Mouse (Mus musculus) embryonic fibroblast, embryonic 13.5 days (primary cell): Measurements from ENCODE around the gene Arhgap19. TPM values are rescaled to one million over a fixed set of nuclear protein-coding genes. Genes with fewer than 3 reads are reported as not detected.
A peak's percentile ranks its signal among the peaks of the same experiment; 100 is the strongest.

Source experiments
- H3K27ac ChIP-seq: 2 replicates; pipeline ENCODE4 v1.5.1; 2012; ENCODE audit warnings: low read length, control low read depth, inconsistent platforms; ENCODE audit not compliant: insufficient read depth
- H3K4me1 ChIP-seq: 2 replicates; pipeline ENCODE4 v1.6.1; 2011; ENCODE audit warnings: low read length; ENCODE audit not compliant: control insufficient read depth, insufficient read depth
- H3K4me3 ChIP-seq: 2 replicates; pipeline ENCODE4 v1.5.1; 2011; ENCODE audit warnings: mild to moderate bottlenecking, control low read depth, low read length; ENCODE audit not compliant: insufficient read depth
- CTCF ChIP-seq: IDR thresholded peaks from 2 replicates; pipeline ENCODE4 v1.5.1; 2011; ENCODE audit warnings: mild to moderate bottlenecking, control low read depth, low read length, moderate library complexity, borderline replicate concordance; ENCODE audit not compliant: insufficient read depth
- POLR2A ChIP-seq: IDR thresholded peaks from 2 replicates; pipeline ENCODE4 v1.6.1; 2011; ENCODE audit warnings: low read depth, mild to moderate bottlenecking, control low read depth, low read length, moderate library complexity
- polyA plus RNA-seq: library from polyadenylated mRNA; stranded (reverse); fragments of >200 nt; gene quantifications from 2 replicates; pipeline ENCODE4 v1.2.4, GENCODE M21; 2011; ENCODE audit warnings: low read depth; ENCODE audit not compliant: missing spikeins, insufficient read length

Arhgap19 gene
- polyA plus RNA-seq, 1 experiment: 10.4 TPM

GRCm38 (mm10) chr19:41832501-41833201 is 30.8 kb upstream of the Arhgap19 start:
- no peak overlapping the region for H3K27ac ChIP-seq
- H3K4me1 ChIP-seq: no peaks in the 10 kb centered on the region
- H3K4me3 ChIP-seq: no peak overlapping the region
- TF ChIP-seq POLR2A (no peak), CTCF (no peak)

- TF ChIP-seq CTCF (no peak), POLR2A (no peak)
- no peaks in the 10 kb centered on the region for H3K4me1 ChIP-seq
- H3K27ac ChIP-seq: no peak overlapping the region
- H3K4me3 ChIP-seq: no peak overlapping the region
Observed at GRCm38 (mm10) chr19:41831718-41832391, 30.0 kb upstream of the Arhgap19 start.

- Histone ChIP-seq H3K4me1 (no peaks in the 10 kb centered on the region), H3K4me3 (peak overlapping the region; percentile 40), H3K27ac (no peak overlapping the region)
- TF ChIP-seq POLR2A: no peak
Observed at GRCm38 (mm10) chr19:41831101-41831570, 29.3 kb upstream of the Arhgap19 start.

GRCm38 (mm10) chr19:41830106-41831031 is 28.5 kb upstream of the Arhgap19 start:
- Histone ChIP-seq H3K27ac (no peak overlapping the region), H3K4me3 (peak overlapping the region; percentile 40), H3K4me1 (no peaks in the 10 kb centered on the region)
- no peak for TF ChIP-seq POLR2A
- no peak for TF ChIP-seq CTCF

- no peak for TF ChIP-seq POLR2A
- no peak for TF ChIP-seq CTCF
- peak within 1 kb of the TSS; percentile 40 for H3K4me3 ChIP-seq
- H3K4me1 ChIP-seq: no peaks in the 10 kb centered on the region
- no peak within 1 kb of the TSS for H3K27ac ChIP-seq
Observed at GRCm38 (mm10) chr19:41829381-41830105, 27.7 kb upstream of the Arhgap19 start, which contains the start of gene Frat1. TSS of gene Frat1 (plus strand) at chr19:41829970.

GRCm38 (mm10) chr19:41828941-41829340 is 27.1 kb upstream of the Arhgap19 start:
- Histone ChIP-seq H3K4me1 (no peaks in the 10 kb centered on the region), H3K27ac (no peak overlapping the region), H3K4me3 (no peak overlapping the region)
- TF ChIP-seq POLR2A: no peak
- no peak for TF ChIP-seq CTCF

- no peak overlapping the region for H3K4me3 ChIP-seq
- no peak overlapping the region for H3K27ac ChIP-seq
- TF ChIP-seq CTCF: no peak
- no peak for TF ChIP-seq POLR2A
- H3K4me1 ChIP-seq: no peaks in the 10 kb centered on the region
Observed at GRCm38 (mm10) chr19:41826529-41826928, 24.7 kb upstream of the Arhgap19 start.

- H3K27ac ChIP-seq: no peak overlapping the region
- H3K4me3 ChIP-seq: no peak overlapping the region
- TF ChIP-seq POLR2A: no peak
- no peak for TF ChIP-seq CTCF
- no peaks in the 10 kb centered on the region for H3K4me1 ChIP-seq
Observed at GRCm38 (mm10) chr19:41824950-41825349, 23.1 kb upstream of the Arhgap19 start.

GRCm38 (mm10) chr19:41822589-41822988 is 20.7 kb upstream of the Arhgap19 start:
- Histone ChIP-seq H3K4me3 (no peak overlapping the region), H3K27ac (no peak overlapping the region), H3K4me1 (no peaks in the 10 kb centered on the region)
- TF ChIP-seq CTCF (no peak), POLR2A (no peak)
